Mouse (Mus musculus) spleen, postnatal 36 days (tissue): ENCODE results near the gene Plekhh2.
"Not testable (repeated sequence)": the region's sequence is repeated elsewhere in the genome, so short reads cannot be mapped to it uniquely, and the experiment has no call there.

Experiments used
- DNase-seq, 2 experiments: peaks; one replicate each; pipeline ENCODE4 v3.0.0; 2022; ENCODE audit warnings: low spot score in 2 of 2, mixed read lengths in 1 of 2

Gene Plekhh2

GRCm38 (mm10) chr17:84512516-84513085, 906 bp downstream of the Plekhh2 start:
- DNase-seq: no peak

DNA sequence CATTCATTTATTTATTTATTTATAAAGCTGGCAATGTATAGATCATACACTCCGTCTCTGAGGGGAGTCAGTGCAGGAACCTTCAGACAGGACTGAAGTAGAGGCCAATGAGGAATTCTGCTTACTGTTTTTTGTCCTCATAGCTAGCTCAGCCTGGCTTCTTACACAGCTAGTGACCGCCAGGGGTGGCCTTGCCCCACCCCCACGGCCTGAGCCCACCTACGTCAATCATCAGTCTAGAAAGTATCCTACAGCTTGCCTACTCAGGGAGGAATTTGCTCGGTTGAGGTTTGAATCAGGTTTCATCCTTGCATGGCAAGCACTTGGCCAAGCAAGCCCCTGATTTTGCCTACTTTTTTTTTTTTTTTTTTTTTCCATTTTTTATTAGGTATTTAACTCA, 4.2 kb downstream of the Plekhh2 start:
- no peak for DNase-seq

GRCm38 (mm10) chr17:84519346-84519745, 7.7 kb downstream of the Plekhh2 start:
- no peak for DNase-seq

DNA sequence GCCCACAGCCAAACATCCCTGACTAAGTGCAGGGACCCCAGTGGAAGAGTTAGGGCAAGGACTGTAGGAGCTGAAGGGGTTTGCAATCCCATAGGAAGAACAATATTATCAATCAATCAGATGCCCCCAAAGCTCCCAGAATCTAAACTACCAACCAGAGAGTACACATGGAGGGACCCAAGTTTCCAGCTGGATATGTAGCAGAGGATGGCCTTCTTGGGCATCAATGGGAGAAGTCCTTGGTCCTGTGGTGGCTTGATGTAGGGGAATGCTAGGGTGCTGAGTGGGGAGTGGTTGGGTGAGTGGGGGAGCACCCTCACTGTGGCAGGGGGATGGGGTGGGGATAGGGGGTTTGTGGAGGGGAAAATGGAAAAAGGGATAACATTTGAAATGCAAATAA, 8.4 kb downstream of the Plekhh2 start:
- no peak for DNase-seq

GRCm38 (mm10) chr17:84529356-84529755, 17.7 kb downstream of the Plekhh2 start:
- DNase-seq: no peak

GRCm38 (mm10) chr17:84530202-84530796, 18.6 kb downstream of the Plekhh2 start:
- no peak for DNase-seq

- no peak for DNase-seq
Observed at GRCm38 (mm10) chr17:84532909-84533499, 21.3 kb downstream of the Plekhh2 start.

DNA sequence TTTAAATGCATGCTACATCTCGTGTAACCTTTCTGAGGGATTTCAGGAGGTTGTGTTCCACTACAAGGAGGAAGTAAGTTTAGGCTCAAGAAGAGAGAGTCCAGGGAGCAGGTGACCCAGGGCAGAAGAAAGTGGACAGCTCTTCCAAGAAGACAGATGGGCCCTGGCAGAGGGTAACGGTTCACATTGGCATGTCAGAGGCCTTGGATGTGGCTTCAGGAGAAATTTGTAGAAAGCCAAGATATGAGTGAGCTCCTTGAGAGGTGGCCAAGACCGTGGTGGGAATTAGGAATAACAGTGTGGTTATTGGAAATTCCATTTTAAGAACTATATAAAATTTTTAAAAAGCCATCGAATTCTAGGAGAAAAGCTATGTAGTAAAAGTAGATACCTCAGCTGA, 22.1 kb downstream of the Plekhh2 start:
- no peak for DNase-seq

GRCm38 (mm10) chr17:84534632-84535031, 22.9 kb downstream of the Plekhh2 start:
- DNase-seq: no peak

GRCm38 (mm10) chr17:84535226-84535625, 23.5 kb downstream of the Plekhh2 start:
- DNase-seq: no peak

DNA sequence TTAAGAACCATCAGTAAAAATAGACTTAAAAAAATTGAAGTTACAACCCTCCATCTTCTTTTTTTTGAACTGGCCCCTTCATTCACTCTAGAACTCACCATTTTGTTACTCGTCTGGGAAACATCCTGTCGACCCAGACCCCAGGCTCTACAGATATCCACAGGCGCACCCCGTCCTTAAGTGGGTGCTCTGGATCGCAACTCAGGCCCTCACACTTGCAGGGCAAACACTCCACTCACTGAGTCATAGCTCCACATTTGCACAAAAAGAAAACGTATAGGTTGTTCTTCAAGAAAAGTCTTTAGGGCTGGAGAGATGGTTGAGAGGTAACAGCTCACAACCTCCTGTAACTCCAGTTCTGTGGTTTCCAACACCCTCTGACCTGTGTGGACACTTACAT, 25.6 kb downstream of the Plekhh2 start:
- no peak for DNase-seq

DNA sequence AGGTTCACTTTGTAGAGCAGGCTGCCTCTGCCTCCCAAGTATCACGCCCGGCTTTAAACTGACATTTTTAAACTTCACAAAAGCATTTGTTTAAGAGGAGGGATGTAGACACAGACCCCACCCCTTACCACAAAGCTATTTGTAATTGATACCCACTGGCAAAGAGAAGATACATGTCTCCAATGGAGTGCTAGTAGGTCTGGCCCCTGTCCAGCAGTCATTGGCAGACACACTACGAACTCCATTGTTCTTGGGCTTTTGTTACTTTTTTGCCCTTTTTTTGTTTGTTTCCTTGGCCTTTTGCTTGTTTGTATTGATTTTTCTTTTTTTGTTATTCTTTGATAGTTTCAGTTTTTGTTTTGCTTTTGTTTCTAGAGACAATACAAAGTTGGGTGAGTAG, 26.3 kb downstream of the Plekhh2 start:
- DNase-seq: no peak

GRCm38 (mm10) chr17:84540603-84541002, 28.9 kb downstream of the Plekhh2 start:
- no peak for DNase-seq

- no peak for DNase-seq
Observed at GRCm38 (mm10) chr17:84550902-84551877, 39.5 kb downstream of the Plekhh2 start.

GRCm38 (mm10) chr17:84552230-84552629, 40.5 kb downstream of the Plekhh2 start:
- no peak for DNase-seq

GRCm38 (mm10) chr17:84564264-84564663, 52.6 kb downstream of the Plekhh2 start:
- DNase-seq: not testable (repeated sequence)

DNA sequence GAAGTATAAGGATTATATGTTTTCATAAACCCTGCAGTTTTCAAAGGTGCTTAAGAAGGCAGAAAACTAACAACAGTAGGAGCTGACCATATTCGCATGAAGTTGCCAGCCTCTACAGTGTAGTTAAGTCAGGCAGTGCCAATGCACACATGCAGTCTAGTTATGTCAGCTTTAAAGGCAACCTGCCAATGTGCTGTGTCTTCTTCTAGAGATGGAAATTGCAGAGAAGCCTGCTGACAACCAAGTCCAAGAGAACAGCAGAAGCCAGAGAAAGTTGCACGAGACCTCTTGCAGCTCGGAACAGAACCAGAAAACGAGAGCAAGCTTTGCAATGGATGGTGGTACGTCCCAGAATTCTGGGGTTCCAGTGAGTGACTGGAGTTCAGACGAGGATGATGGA, 54.1 kb downstream of the Plekhh2 start:
- no peak for DNase-seq

GRCm38 (mm10) chr17:84566773-84567555, 55.3 kb downstream of the Plekhh2 start:
- no peak for DNase-seq

GRCm38 (mm10) chr17:84568807-84569206, 57.1 kb downstream of the Plekhh2 start:
- DNase-seq: no peak

GRCm38 (mm10) chr17:84569770-84570169, 58.1 kb downstream of the Plekhh2 start:
- no peak for DNase-seq

DNA sequence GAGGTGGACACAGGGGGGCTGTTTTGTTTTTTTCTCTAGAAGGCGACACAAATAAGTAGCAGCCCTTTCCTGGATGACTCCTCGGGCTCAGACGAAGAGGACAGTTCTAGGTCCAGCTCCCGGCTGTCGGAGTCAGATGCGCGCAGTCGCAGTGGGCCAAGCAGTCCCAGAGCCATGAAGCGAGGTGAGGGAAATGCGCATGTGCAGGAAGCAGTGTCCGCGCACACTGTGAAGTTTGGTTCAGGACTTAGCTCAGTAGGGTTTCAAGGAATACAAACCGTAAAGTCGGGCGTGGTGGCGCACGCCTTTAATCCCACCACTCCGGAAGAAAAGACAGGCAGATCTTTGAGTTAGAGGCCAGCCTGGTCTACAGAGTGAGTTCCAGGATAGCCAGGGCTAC, 59.9 kb downstream of the Plekhh2 start:
- no peak for DNase-seq

DNA sequence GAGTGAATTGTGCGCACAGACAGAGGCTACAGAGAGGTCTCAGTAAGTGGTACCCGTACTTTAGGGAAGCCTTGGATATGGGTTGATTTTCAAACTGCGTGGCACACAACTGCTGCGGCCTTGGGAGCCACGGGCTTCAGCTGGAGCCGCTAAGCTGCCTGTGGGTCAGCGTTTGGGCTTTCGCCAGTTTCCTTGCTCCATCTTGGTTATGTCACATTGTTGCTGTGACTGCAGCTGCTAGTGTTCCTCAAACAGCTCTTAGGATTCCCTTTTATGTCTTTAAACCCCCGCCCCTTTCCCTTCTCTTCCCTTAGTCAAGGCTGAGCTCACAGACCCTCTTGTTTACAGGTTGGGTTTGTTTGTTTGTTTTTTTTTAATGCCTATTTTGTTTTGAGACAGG, 61.6 kb downstream of the Plekhh2 start:
- DNase-seq: no peak
